Mouse (Mus musculus) heart, embryonic 10.5 days (tissue): ENCODE data around the gene Neurod2. TPM values are rescaled to one million over a fixed set of nuclear protein-coding genes. Genes with fewer than 3 reads are reported as not detected.

ENCODE experiments used
- DNase-seq: peaks from one replicate; pipeline ENCODE4 v3.0.0-alpha.2; 2017; ENCODE audit warnings: low spot score
- H3K27ac ChIP-seq: fragments of 300-500 bp; sonication (generic); 2 replicates; pipeline ENCODE4 v1.5.1; 2016; ENCODE audit warnings: mild to moderate bottlenecking
- H3K27me3 ChIP-seq: fragments of 300-500 bp; sonication (generic); 2 replicates; pipeline ENCODE4 v1.6.1; 2016; ENCODE audit warnings: mild to moderate bottlenecking; ENCODE audit not compliant: poor library complexity, insufficient read depth, severe bottlenecking
- H3K36me3 ChIP-seq: fragments of 300-500 bp; sonication (generic); 2 replicates; pipeline ENCODE4 v1.6.1; 2016; ENCODE audit warnings: mild to moderate bottlenecking, moderate library complexity
- H3K4me1 ChIP-seq: fragments of 300-500 bp; sonication (generic); 2 replicates; pipeline ENCODE4 v1.6.1; 2016; ENCODE audit warnings: mild to moderate bottlenecking
- H3K4me3 ChIP-seq: fragments of 300-500 bp; sonication (generic); 2 replicates; pipeline ENCODE4 v1.5.1; 2016; ENCODE audit warnings: mild to moderate bottlenecking, moderate library complexity
- H3K9me3 ChIP-seq: fragments of 300-500 bp; sonication (generic); 2 replicates; pipeline ENCODE4 v1.6.1; 2016; ENCODE audit warnings: mild to moderate bottlenecking, moderate library complexity
- WGBS: fragments of 180-500 bp; shearing (Covaris S2); methylation state at CpG from one replicate; pipeline ENCODE4 v1.1.7; 2016; 5-methylcytosine and 5-hydroxymethylcytosine counted together
- polyA plus RNA-seq: library from polyadenylated mRNA; unstranded; fragments of >200 nt; fragmentation: Nextera tagmentation; extraction: Ambion mirVana; gene quantifications from 2 replicates; pipeline ENCODE4 v1.2.1, GENCODE M21; 2016

Gene Neurod2
- polyA plus RNA-seq, 1 experiment from 2014 or later, result not detected

DNA sequence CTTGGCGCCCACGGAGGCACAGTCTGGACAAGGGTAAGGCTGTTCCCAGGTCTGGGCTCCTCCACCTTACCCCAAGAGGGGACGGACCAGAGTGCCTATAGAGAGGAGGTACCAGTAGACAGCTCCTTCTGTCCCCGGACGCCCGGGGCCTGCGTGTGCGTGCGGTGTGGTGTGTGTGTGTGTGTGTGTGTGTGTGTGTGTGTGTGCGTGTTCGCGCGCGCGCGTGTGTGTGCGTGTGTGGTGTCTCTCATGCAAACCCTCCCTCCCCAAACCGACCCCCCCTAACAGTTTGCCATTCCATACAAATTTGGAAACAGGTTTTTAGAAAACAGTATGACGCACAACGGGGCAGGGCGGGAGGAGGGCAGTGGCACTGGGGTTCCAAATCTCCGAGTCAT, 3.6 kb downstream of the Neurod2 start:
- Histone ChIP-seq H3K4me1 (peaks cover 23% of the 10 kb centered on the region), H3K36me3 (no peaks in the 10 kb centered on the region), H3K27ac (no peak overlapping the region), H3K9me3 (no peaks in the 10 kb centered on the region), H3K4me3 (no peak overlapping the region), H3K27me3 (peaks cover 99% of the 10 kb centered on the region)
- no peak for DNase-seq
- WGBS, result 3% methylated on average over 22 of the region's 22 CpGs

GRCm38 (mm10) chr11:98325191-98325820, 4.1 kb downstream of the Neurod2 start:
- Histone ChIP-seq H3K27me3 (peaks cover 99% of the 10 kb centered on the region), H3K9me3 (no peaks in the 10 kb centered on the region), H3K36me3 (no peaks in the 10 kb centered on the region), H3K4me1 (peaks cover 23% of the 10 kb centered on the region), H3K27ac (no peak overlapping the region), H3K4me3 (no peak overlapping the region)
- 4% methylated on average over 14 of the region's 14 CpGs for WGBS
- DNase-seq, result no peak

DNA sequence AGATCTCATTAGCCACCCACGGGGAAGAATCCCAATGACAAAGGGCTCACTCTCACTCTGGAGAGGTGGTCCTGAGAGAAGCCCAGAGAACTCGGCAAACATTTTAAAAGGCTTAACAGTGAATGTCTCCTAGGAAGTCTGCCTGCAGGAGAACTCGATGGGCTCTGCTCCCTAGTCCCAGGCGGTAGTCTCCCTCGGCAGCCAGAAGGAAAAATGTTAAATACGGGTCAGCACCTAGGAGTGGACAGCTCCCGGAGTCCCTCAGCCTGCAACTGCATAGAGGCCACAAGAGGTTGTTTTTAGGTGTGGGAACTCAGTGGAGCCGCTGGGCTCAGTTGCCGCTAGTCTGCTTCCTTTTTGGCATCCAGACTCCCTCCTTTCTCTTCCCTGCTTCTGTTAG, 5.5 kb downstream of the Neurod2 start:
- Histone ChIP-seq H3K27ac (no peak overlapping the region), H3K36me3 (no peaks in the 10 kb centered on the region), H3K9me3 (no peaks in the 10 kb centered on the region), H3K4me1 (peaks cover 23% of the 10 kb centered on the region), H3K4me3 (no peak overlapping the region), H3K27me3 (peaks cover 99% of the 10 kb centered on the region)
- under 1% methylated on average over 9 of the region's 9 CpGs for WGBS
- DNase-seq, result no peak

DNA sequence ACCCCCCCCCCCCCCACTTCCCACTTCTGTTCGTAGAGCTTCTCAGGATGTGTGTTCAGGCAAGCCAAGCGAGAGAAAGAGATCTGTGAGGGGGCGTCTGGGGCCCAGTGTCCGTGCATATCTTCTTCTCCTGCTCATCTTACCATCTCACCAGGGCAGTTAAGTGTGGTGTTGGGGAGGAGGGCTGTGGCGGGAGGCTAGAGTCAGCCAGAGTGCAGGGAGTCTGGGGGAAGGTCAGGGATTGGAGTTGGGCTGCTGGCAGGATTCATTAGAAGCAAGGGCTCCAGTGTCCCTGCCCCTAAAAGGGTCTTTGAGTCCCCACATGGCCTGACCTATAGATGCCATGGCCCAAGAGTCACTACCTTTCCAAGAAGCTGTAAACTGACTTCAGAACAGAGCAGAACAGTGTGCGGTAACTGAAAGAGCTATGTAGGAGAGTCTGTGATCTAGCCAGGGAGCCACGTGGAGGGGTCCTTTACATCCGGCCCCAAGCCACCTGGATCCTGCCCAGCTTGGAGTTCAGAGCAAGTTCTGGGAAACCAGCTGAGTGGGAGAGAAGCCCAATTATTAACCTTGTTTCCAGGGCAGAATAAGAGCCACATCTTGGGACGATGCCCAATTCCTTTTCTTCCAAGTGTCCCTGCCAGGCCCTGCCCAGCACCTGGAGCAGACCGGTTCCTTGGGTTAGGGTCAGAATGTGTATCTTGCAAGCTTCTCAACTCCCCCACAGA, 6.1 kb downstream of the Neurod2 start:
- peaks cover 17% of the 10 kb centered on the region for H3K4me1 ChIP-seq
- H3K27ac ChIP-seq, result no peak overlapping the region
- 3% methylated on average over 10 of the region's 10 CpGs for WGBS
- H3K9me3 ChIP-seq, result no peaks in the 10 kb centered on the region
- H3K36me3 ChIP-seq, result no peaks in the 10 kb centered on the region
- H3K4me3 ChIP-seq, result no peak overlapping the region
- DNase-seq, result no peak
- peaks cover 99% of the 10 kb centered on the region for H3K27me3 ChIP-seq

GRCm38 (mm10) chr11:98322159-98322558, 7.3 kb downstream of the Neurod2 start:
- no peak for DNase-seq
- 0% methylated on average over 1 of the region's 1 CpGs for WGBS
- peaks cover 99% of the 10 kb centered on the region for H3K27me3 ChIP-seq
- H3K9me3 ChIP-seq, result no peaks in the 10 kb centered on the region
- no peaks in the 10 kb centered on the region for H3K36me3 ChIP-seq
- no peak overlapping the region for H3K27ac ChIP-seq
- no peak overlapping the region for H3K4me3 ChIP-seq
- peaks cover 5% of the 10 kb centered on the region for H3K4me1 ChIP-seq

GRCm38 (mm10) chr11:98321677-98322003, 7.8 kb downstream of the Neurod2 start:
- Histone ChIP-seq H3K36me3 (0 out of 2 replicates have a peak, but pooled peaks cover 2% of the 10 kb centered on the region), H3K27me3 (peaks cover 99% of the 10 kb centered on the region), H3K27ac (no peak overlapping the region), H3K4me1 (no peaks in the 10 kb centered on the region; the same call in 1 of the 2 replicates), H3K4me3 (no peak overlapping the region), H3K9me3 (no peaks in the 10 kb centered on the region)
- DNase-seq, result no peak
- WGBS, result 11% methylated on average over 5 of the region's 5 CpGs

- no peaks in the 10 kb centered on the region for H3K4me1 ChIP-seq
- no peaks in the 10 kb centered on the region for H3K9me3 ChIP-seq
- H3K27ac ChIP-seq, result no peak overlapping the region
- DNase-seq, result no peak
- 0 out of 2 replicates have a peak, but pooled peaks cover 2% of the 10 kb centered on the region for H3K36me3 ChIP-seq
- peaks cover 100% of the 10 kb centered on the region for H3K27me3 ChIP-seq
- WGBS, result 1% methylated on average over 30 of the region's 30 CpGs
- no peak overlapping the region for H3K4me3 ChIP-seq
Observed at GRCm38 (mm10) chr11:98320806-98321676, 8.4 kb downstream of the Neurod2 start.

- 13% methylated on average over 12 of the region's 12 CpGs for WGBS
Observed at GRCm38 (mm10) chr11:98320381-98320780, 9.1 kb downstream of the Neurod2 start.

DNA sequence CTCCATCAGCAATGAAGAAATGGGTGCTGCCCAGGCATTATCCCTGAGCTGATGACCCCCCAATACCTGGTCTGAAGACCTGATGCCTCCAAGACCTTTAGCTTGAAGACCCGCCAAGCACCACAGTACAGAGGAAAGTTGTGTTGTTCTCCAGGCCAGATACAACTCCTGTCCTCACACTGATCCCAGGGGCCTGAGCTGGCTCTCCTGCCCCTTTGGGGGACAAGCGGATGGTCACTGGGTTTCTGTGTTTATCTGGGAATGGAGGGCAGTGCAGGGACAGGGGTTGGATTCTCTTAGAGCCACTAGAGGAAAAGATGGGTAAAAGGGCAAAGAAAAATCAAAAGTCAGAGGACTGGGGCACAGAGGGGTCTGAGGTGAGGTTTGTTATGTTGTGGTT, 9.5 kb downstream of the Neurod2 start:
- WGBS, result 7% methylated on average over 2 of the region's 2 CpGs
- Histone ChIP-seq H3K4me1 (no peaks in the 10 kb centered on the region), H3K4me3 (no peak overlapping the region), H3K36me3 (0 out of 2 replicates have a peak, but pooled peaks cover 2% of the 10 kb centered on the region), H3K9me3 (no peaks in the 10 kb centered on the region), H3K27ac (no peak overlapping the region), H3K27me3 (peaks cover 100% of the 10 kb centered on the region)
- DNase-seq, result no peak

More at GRCm38 (mm10) chr11:98320381-98320780, 9.1 kb downstream of the Neurod2 start:
- no peak overlapping the region for H3K4me3 ChIP-seq
- H3K9me3 ChIP-seq, result no peaks in the 10 kb centered on the region
- peaks cover 100% of the 10 kb centered on the region for H3K27me3 ChIP-seq
- 0 out of 2 replicates have a peak, but pooled peaks cover 2% of the 10 kb centered on the region for H3K36me3 ChIP-seq
- no peak overlapping the region for H3K27ac ChIP-seq
- no peak for DNase-seq
- H3K4me1 ChIP-seq, result no peaks in the 10 kb centered on the region

DNA sequence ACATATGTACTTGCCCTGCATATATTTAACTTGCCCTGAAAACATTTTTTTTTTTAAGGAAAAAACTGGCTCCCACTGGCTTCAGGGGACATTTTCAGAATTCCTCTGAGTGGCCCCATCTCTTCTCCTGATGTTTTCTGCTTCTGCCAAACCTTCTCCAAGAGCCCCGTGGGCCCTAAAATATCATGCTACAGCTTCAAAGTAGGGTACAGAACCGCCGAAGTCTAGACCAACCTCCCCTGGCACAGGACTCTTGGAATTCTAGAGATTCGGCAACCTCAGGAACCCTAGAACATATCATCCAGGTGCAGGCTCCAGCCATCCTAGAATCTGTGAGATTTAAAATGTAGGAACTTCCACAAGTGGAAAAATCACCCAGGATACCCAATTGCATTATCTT, 9.9 kb downstream of the Neurod2 start:
- H3K27ac ChIP-seq, result no peak overlapping the region
- DNase-seq, result no peak
- peaks cover 100% of the 10 kb centered on the region for H3K27me3 ChIP-seq
- H3K4me3 ChIP-seq, result no peak overlapping the region
- H3K36me3 ChIP-seq, result 0 out of 2 replicates have a peak, but pooled peaks cover 2% of the 10 kb centered on the region
- no peaks in the 10 kb centered on the region for H3K9me3 ChIP-seq
- H3K4me1 ChIP-seq, result no peaks in the 10 kb centered on the region
- WGBS, result 20% methylated on average over 4 of the region's 4 CpGs

DNA sequence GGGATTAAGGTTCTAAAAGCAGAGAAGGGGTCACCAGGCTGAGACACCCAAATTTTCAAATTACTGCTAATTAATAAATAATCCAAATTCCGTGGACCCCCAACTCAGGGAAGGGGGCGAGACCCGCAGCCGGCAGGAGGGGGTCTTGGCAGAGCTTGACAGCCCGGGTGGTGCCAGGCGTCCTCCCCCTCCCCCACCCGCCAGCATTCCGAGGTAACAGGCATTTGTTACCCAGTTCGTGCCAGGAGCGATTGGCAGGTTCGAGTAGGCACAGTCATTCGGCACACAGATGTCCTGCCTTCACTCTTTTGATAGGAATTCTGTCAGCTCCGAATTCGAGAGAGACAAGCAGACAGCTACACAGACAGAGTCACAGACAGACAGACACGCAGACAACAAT, 10.3 kb downstream of the Neurod2 start:
- H3K36me3 ChIP-seq, result 0 out of 2 replicates have a peak, but pooled peaks cover 2% of the 10 kb centered on the region
- whole genome bisulfite sequencing, result 3% methylated on average over 15 of the region's 15 CpGs
- no peaks in the 10 kb centered on the region for H3K4me1 ChIP-seq
- H3K4me3 ChIP-seq, result no peak overlapping the region
- H3K9me3 ChIP-seq, result no peaks in the 10 kb centered on the region
- H3K27ac ChIP-seq, result no peak overlapping the region
- no peak for DNase-seq
- H3K27me3 ChIP-seq, result peaks cover 100% of the 10 kb centered on the region

DNA sequence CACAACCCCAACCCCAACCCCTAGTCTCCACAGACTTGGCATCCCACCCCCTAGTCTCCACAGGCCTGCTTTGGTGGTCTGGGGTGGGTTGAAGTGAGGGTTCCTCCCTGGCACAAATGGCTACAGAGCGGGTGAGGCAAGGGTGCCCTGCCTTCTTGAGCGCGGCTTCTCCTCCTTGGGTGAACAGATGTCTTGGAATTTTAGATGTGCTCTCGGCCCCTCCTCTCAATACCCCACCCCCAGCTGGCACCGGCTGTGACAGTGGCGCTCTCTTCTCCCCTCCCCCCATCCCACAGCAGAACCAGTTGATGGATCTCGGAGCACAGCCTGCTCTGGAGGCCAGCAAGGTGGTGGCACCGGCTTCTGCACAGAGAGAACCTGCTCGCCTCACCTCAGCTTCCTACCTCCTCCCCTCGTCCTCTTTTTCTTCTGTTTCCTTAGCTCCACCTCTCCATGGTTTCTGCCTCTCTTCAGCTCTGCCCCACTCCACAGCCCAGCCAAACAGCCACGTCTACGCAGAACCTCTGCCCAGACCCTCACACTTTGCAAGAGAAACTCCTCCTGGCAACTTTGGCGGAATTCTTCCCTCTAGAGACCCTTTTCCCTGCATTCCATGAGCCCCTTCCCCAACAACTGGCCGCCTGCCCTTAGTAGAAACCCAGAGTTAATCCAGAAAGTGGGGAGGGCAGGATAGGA, 10.9 kb downstream of the Neurod2 start:
- H3K9me3 ChIP-seq, result no peaks in the 10 kb centered on the region
- H3K36me3 ChIP-seq, result 0 out of 2 replicates have a peak, but pooled peaks cover 2% of the 10 kb centered on the region
- no peak for DNase-seq
- no peak overlapping the region for H3K27ac ChIP-seq
- no peak overlapping the region for H3K4me3 ChIP-seq
- WGBS, result 1% methylated on average over 14 of the region's 14 CpGs
- 0 out of 2 replicates have a peak, but pooled peaks cover 3% of the 10 kb centered on the region for H3K4me1 ChIP-seq
- H3K27me3 ChIP-seq, result peaks cover 100% of the 10 kb centered on the region
